Mouse (Mus musculus) cerebellum, postnatal 4 days (tissue): ENCODE data around the gene H2-DMb1.

ENCODE experiments used
- DNase-seq, 2 experiments: peaks; one replicate each; pipeline ENCODE4 v3.0.0; 2022; ENCODE audit warnings: low spot score in 2 of 2, mixed read lengths in 1 of 2

Gene H2-DMb1

GRCm38 (mm10) chr17:34152923-34153322 is at the start of gene H2-DMb1:
Gene H2-DMb1, plus strand, starts transcription at chr17:34153072.
- DNase-seq, result no peak

GRCm38 (mm10) chr17:34104804-34105203 is 48.1 kb upstream of the H2-DMb1 start:
- no peak for DNase-seq

- no peak for DNase-seq
Observed at GRCm38 (mm10) chr17:34106555-34106954, 46.3 kb upstream of the H2-DMb1 start.

- DNase-seq, result no peak
Observed at GRCm38 (mm10) chr17:34107109-34107867, 45.6 kb upstream of the H2-DMb1 start.

- no peak for DNase-seq
Observed at GRCm38 (mm10) chr17:34108460-34108859, 44.4 kb upstream of the H2-DMb1 start.

GRCm38 (mm10) chr17:34109038-34109805 is 43.6 kb upstream of the H2-DMb1 start:
- no peak for DNase-seq

- no peak for DNase-seq
Observed at GRCm38 (mm10) chr17:34109806-34110195, 43.1 kb upstream of the H2-DMb1 start.

GRCm38 (mm10) chr17:34110309-34110708 is 42.6 kb upstream of the H2-DMb1 start:
- DNase-seq, result no peak

GRCm38 (mm10) chr17:34114114-34114513 is 38.8 kb upstream of the H2-DMb1 start:
- no peak for DNase-seq

- no peak for DNase-seq
Observed at GRCm38 (mm10) chr17:34116736-34117370, 36.0 kb upstream of the H2-DMb1 start.

GRCm38 (mm10) chr17:34117421-34118112 is 35.3 kb upstream of the H2-DMb1 start:
- no peak for DNase-seq

GRCm38 (mm10) chr17:34118113-34118872 is 34.6 kb upstream of the H2-DMb1 start:
- peak in 1 of 2 experiments; percentile 74 for DNase-seq

GRCm38 (mm10) chr17:34118873-34119248 is 34.0 kb upstream of the H2-DMb1 start:
- DNase-seq, result no peak

- DNase-seq, result peak; percentile 98 to 99
Observed at GRCm38 (mm10) chr17:34119249-34120179, 33.4 kb upstream of the H2-DMb1 start, which contains the start of gene H2-DMa. Gene H2-DMa, plus strand, starts transcription at chr17:34119541.

GRCm38 (mm10) chr17:34120180-34120723 is 32.6 kb upstream of the H2-DMb1 start:
- peak; percentile 83 to 87 for DNase-seq

- DNase-seq, result peak; percentile 58 to 79
Observed at GRCm38 (mm10) chr17:34120814-34121171, 32.1 kb upstream of the H2-DMb1 start.

GRCm38 (mm10) chr17:34121172-34121878 is 31.5 kb upstream of the H2-DMb1 start:
- DNase-seq, result peak; percentile 43 to 75

GRCm38 (mm10) chr17:34121879-34122187 is 31.0 kb upstream of the H2-DMb1 start:
- DNase-seq, result peak in 1 of 2 experiments; percentile 70
